Mouse (Mus musculus) adrenal gland, postnatal 10 days (tissue): ENCODE measurements around the gene Pax8. TPM values are rescaled to one million over a fixed set of nuclear protein-coding genes. Genes with fewer than 3 reads are reported as not detected.

Source experiments
- DNase-seq: peaks from one replicate; pipeline ENCODE4 v3.0.0; 2021; ENCODE audit warnings: mixed read lengths
- total RNA-seq, 2 experiments: library from RNA; stranded (reverse); gene quantifications; 2 replicates each; pipeline ENCODE4 v1.2.3; 2021

Gene Pax8
- total RNA-seq, 2 experiments from 2014 or later = not detected

DNA sequence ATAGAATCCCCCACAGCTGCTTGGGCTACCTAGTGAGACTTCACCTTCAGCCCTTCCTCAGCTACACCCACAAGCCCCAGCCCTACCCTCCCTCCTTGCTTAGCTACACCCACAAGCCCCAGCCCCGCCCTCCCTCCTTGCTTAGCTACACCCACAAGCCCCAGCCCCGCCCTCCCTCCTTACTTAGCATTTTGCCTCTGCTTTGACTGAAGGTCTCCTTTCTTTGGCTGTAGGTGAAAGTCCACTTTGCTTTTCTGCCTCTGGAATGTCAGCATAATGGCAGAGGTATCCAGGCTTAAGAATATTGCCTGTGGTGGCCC lies 14.6 kb downstream of the Pax8 start:
- no peak for DNase-seq

DNA sequence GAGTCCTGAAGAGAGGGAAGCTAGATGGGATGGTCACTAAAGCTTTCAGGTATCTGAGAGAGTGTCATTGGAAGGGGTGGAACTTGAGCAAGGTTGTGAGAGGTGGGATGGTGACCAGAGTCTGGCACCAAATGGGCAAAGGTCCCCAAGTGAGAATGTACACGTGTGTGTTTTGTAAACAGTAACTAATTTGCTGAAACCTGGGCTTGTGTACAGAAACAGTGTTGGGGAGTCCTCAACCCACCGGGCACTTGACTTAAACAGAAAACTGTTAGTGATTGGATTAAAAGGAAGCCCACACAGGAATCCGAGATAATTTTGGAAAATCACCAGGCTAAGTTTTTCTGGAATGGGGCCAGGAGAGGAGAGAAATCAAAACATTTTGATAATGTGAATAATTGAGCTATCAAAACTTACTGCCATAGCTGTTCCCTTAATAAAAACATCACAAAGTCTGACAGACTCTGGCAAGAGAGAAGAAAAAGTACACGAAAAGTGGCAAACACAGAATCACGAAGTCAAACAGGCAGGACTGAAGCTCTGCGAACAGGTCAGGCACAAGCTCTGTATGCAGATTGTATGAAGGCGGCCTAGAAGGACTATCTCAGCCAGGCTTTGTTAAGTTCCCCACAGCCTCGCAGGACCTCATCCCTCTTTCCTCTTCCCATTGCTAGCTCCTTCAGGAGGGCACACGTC lies 15.1 kb downstream of the Pax8 start:
- DNase-seq = no peak

DNA sequence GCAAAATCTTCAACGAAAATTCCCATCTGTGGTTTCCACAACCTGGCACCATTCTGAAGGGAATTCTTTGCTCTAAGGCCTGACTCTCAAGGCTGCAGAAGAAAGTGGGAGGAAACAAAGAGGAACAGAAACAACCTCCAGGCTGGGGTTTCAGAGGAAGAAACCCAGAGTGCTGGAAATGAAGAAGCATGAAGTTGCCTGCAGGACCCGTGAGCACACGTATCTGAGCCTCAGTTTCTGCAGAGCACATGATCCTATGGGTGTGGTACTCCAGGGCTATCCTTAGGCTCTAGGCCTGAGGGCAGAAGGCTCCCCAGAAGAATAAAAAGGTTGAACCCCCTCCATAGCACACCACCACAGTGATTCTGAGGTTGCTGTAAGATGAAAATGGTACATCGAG lies 18.6 kb downstream of the Pax8 start:
- no peak for DNase-seq

DNA sequence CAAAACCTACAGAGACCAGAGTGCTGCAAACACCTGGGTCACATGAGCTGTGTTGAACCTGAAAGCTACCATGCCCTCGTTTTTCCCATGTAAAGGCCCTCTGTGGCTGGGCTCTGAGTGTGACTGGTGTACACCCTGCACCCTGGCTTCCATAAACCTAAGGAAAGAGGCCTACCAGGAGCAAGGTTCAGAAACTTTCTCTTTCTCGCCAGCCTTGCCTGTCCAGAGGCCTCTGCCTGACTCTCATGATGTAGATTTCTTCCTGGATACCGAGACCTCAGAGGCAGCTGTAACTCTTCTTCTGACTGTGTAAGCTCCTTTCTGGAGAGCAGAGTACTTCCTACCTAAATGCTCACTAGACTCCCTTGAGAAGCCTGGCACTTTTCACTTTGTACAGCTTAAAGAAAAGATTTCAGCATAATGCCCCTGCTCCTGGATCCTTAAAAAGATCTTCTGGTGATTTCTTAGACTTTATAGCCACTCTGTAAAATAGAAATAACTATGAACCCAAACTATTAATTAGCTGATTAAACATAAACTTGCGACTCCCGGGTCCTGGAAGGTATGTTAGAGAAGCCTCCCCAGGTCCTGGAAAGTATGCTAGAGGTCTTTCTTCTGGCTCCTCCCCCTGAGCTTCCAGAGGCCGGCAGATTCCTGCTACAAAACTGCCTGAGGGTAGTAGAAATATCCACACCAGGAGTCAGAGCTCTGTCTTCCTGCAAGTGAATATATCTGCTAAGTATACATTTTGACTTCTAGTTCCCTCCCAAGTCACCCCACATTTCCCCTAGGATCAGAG lies 20.1 kb downstream of the Pax8 start:
- no peak for DNase-seq

DNA sequence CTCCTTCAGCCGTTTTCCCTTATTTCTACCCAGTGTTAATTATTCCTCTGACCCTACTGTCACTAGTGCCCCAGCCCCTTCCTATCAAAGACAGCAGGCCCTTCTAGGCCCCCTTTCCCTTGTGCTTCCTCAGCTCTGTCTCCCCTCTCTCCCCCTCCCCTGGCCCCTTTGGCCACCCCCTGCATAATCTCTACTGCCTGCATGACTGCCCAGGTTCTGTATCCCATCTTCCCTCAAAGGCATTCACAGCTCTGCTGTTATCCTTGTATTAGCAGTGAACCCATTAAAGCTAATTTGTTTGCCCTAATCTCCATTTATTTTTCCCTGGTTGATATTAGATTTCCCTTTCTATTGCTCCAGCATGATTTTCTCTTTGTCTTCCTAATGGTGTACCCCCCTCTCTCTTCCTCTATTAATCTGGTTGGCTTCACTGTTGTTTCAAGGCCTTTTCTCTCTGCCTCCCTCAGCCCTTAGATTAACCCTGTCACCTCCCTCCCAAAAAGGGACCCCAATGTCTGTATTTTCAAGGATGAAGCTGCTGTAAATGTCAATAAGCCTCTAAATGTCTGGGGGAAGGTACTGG lies 20.9 kb downstream of the Pax8 start:
- no peak for DNase-seq

DNA sequence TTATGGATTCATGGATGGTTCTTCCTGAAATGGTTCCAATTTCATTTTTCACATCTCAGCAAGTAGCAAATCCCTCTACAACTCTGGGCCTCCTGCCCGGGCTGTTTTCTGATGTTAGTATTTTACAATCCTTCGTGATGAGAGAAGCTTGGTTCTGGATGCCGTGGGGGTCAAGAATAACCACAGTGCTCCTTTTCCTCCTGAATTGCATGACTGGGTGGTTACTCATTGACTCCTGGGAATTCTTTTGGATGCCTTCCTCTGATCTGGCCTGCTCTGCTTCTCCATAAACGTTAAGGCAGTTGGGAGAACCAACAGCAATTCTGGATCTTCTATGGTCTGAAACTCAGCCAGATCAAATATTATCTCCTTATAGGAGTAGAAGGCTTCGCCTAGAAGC lies 22.2 kb downstream of the Pax8 start:
- DNase-seq = no peak

DNA sequence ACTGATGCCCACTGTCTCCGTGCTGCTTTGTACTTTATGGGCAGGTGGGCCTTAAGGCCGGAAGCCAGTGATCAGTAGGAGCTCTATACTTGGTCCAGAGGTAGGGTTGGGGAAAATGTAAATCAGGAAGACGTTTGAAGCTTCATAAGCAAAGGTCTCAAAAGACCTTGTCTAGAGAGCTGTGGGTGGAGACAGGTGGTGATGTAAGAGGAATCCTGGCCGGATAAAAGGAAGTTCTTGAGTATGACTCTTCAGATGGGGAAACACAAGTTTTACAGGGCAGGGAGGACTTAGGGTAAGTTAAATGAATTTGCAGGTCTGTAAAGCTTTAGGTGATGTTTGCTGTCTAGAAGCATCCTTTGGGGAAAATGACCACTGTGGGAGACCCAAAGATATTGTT lies 26.3 kb downstream of the Pax8 start:
- DNase-seq = no peak

DNA sequence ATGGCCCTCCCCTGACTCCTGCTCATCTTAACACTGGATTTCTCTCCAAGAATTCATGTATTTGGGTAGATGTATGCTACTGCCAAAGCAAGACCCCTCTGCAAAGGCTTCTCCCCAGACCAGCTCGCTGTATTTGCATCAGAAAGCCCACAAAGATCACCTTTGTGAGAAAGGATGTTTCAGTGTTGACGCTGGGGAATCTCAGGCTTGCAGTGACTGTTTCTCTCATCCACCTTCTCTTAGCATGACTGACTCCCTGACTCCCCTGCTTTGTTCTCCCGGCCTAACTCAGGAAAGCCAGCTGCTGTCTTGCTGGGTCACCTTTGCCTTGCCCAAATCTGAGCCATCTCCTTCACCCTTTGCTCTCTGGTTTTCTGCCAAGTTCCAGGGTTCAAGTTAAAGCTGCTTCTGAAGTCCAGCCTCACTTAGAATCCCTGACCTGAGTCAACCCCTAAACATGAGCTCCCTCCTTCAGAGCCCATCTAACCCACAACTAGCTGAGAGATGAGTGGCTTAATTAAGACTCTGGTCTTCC lies 32.1 kb downstream of the Pax8 start:
- DNase-seq = no peak

DNA sequence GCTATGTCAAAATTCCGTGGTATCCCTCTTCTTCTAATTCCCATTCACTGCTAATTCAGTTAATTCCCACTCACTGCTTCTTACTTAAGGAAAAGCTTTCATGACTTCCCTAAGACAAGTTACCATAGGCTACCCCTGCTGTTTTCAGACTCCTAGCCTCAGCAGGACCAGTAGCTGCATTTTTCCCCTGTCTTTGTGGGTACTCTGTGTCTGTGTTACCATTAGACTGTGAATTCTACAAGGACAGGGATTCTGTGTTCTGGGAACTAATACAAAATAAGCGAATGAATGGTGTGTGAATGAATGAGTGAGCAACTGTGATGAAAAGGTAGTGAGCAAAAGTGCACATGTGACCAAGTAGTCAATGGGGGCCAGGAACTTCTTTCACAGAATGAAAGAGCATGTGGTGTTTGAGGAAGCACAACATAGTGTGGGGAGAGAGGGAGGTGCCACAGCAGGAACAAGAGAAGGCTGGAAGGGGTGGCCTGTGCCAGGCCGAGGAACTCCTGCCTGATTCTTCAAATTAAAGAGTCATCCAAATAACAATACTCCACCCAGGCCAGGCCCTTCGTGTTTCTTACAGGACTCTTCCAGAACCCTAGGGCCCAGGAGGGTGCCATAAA lies 33.0 kb downstream of the Pax8 start:
- DNase-seq = no peak

DNA sequence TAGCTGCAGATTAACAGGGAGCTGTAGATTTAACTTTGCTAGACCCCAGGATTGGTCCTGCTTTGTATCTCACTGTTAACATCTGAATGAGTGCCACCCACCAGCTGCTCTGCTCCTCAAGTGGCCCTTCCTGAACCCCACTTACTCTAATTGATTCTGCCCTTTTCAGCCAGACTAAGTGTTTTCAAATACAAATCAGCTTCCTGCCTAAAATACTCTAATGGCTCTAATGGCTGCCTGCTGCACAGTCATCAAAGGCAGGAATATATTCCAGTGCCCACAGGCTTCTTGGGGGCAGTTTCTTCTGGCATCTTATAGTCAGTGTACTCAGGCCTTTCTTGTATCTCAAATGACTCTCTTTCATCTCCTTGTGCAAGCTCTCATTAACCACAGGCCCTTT lies 33.5 kb downstream of the Pax8 start:
- DNase-seq = no peak

DNA sequence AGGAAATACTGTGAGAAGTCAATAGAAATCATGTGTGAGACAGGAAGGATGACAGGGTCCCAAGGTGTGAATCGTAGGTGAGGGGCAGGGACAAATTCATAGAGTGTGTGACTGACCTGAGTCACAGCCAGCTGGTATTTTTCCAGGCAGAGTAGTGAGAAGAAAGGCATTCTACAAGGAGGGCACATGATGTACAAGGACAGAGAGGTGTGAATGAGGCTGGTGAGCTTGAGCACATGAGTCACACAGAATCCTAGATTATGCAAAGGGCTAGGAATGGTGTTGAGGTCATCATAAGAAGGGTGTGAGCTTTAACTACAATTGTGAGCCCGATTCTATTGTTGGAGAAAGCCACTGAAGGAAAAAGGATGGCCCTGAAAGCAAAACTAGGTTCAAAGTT lies 35.3 kb downstream of the Pax8 start:
- DNase-seq = no peak

DNA sequence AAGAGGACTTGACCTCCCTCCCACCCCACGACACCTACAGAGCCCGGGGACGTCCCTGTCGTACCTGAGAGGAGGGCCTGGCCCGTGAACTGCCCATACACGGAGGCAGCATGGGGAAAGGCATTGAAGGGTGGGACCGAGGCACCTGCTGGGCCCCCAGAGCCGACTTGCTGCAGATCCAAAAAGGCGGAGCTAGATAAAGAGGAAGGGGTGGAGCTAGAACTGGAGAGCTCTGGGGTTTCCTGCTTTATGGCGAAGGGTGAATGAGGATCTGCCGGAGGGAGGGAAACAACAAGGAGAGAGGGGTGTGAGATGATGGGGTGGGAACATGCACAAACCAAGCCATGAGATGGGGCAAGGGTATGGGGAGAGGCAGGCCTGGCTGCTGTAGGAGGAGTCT lies 39.7 kb downstream of the Pax8 start:
- DNase-seq = no peak

DNA sequence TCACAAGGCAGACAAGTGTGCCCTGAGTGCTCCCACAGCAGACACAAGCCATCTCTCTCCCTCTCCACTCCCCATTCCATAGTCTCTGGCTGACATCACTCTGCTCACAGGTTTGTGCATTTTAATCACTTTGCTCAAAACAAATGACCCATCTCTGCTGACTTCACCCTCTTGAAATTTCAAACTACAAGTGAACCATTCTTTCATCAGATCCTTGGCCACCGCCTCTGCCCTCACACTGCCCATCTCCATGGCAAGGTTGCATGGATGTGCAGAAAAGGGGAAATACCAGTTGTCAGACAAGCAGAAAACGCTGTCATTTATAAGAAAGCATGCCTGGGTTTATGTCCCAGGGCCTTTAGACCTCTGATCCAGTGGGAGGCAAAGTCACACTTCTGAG lies 40.7 kb downstream of the Pax8 start:
- no peak for DNase-seq

DNA sequence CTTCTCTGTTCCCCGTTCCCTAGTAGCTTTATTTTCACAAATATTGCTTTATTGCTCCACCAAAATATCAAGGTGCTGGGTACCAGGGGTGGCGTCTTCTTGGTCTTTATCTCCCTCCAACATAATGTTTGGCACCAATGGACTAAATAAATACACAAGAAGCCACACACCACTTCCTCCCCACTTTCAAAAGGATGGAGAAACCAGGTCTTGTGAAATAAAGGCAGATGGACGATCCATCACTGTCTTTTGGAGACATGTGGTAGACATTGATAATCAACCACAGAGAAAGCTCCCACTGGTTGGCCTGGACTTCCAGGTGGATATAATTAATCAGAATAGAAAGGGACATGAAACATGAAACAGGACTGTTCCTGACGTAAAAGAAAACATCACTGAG lies 45.6 kb downstream of the Pax8 start:
- no peak for DNase-seq

DNA sequence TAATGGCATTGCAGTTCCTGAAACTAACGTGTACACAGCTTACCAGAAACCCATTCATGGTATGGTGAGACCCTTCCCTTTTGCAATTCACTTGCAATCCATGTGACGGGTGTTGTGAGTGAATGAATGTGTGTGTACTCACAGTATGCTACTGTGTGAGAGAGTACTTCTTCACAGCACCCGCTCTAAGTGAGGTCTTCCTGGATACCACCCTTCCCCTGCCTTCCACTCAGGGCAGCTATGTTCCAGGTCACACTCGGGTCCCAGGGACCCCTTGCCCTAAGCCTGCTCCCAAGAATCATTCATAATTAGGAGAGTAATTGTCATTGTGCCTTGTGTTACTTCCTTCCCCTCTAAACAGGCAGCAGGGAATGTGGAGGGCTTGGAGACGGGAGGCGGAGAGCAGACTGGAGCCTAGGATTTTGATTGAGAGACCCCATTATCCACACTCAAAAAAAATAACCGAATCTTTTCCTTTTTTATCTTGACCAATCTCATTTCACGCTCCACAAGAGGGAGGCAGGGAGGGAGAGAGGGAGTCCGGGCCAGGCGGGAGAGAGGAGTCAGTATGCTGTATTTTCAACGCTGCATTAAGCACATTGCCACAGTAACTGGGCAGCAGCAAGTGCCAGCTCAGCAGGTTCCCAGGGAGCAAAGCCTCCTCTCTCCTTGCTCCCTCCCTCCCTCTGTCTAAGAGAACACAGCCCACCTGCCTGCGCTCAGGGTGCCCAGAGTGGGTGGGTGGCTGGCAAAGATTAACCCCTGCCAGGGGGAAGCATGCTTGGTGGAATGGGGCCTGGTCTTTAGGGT lies 47.3 kb downstream of the Pax8 start:
- DNase-seq = no peak

DNA sequence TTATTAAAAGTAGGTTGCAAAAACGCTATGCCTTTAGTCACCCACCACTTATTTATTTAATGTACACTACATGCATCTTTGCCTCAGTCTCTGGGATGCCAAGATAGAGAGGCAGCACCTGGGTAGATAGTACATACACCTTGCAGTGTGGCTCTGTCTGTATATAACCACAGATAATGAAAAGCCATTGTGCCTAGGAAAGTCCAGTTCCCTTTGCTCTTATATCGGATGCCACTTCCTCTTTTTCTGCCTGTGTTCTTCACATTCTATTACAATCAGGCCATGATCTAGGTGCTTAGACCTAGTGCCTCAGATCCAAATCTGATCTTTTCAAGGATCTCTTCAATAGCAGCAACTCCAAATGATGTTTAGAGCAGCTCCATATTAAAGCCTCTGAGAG lies 49.8 kb downstream of the Pax8 start:
- no peak for DNase-seq

DNA sequence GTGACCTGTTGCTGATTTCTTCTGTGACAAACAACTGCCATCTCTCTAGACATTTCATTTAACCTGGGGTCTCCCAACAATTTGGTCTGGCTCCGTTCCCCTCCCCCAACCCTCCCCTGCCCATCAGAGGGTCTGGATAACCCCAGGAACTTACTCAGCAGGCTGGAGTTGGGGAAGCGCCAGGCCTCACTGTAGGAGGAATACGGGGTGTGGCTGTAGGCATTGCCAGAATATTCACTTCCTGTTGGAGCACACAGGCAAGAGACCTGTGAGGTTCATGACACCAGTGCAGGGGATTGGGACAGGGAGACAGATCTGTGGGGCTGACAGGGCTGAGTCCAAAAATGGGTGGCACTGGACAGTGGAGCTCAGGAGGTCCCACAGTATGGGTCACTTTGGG lies 52.6 kb downstream of the Pax8 start:
- DNase-seq = no peak

DNA sequence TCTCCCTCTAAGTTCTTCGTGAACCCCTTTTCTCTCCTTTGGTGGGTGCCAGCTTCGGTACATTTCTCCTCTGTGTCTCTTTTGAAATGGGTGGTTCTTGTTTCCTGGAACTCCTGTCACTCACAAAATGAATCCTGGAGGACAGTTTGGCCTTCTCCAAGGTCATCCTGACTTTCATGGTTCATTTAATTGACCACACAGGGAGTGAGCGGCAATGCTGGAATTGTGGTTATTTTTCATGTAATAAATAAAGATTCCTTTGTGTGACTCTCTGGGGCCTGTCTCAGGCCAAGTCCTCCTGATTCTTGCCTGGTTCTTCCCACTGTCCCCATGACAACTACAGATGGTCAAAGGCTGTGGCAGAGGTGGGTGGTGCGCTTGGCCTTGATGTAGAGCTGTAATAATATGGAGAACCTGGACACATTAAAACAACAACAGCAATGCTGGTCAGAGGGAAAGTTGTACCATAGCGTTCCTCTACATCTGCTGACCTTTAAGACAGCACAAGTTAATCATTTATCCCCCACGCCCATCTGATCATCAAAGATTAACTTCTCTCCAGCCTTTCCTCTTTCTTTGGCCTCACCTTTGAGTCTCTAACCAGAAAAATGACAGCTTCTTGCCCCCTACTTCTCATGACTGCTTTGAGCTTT lies 54.1 kb downstream of the Pax8 start:
- DNase-seq = no peak

DNA sequence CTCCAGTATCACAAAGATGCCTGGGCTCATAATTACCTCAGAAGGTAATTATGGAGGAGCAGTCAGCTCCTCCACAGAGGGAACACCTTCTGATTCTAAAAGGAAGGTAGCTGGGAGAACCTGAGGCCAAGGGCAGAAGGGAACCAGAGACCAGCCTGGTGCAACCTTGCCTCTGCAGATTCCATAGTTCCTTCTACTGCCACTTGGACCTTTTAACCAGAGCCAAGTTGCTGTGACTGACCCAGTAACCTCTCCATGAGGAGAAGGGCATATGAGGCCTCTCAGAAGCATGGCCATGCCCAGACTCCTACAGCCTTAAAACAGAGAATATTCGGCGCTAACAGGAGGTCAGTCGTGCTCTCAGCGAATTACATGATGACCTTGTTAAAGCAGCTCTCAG lies 57.8 kb downstream of the Pax8 start:
- DNase-seq = no peak

DNA sequence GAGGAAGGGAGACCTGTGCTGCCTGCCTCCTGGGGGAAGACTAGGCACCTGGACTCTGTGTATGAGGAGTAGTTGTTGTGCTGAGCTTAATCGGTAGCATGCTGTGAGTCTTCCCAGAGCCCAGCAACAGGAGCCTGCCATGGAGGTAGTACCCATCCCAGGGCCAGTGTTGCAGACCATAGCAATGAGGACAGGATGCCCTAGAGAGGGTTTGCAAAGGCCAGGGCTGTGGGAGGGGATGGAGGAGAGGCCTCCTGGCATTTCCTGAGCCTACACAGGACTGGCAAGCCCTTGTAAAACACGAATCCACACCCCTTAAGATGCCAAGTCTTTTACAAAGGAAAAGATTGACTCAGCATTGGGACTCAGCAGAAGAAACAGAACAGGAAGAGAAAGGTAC lies 58.3 kb downstream of the Pax8 start:
- DNase-seq = no peak

DNA sequence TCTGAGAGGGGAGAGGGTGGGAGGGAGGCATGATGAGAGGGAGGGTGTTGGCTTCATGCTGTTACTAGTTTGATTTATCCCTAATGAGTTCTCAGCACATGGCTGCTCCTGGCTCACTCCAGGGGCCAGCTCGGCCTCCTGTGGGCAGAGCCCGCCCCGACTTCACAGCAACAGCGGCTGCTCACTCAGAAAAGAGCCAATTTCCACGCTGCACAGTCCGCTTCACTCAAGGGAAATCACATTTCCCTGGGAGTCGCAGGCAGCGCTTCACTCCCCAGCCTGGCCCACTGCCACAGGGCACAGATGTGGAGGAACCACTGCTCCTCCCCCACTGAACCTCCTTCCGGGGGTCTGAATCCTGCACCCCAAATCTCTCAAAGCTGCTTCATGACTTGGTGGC lies 58.7 kb downstream of the Pax8 start:
- DNase-seq = peak; percentile 45

DNA sequence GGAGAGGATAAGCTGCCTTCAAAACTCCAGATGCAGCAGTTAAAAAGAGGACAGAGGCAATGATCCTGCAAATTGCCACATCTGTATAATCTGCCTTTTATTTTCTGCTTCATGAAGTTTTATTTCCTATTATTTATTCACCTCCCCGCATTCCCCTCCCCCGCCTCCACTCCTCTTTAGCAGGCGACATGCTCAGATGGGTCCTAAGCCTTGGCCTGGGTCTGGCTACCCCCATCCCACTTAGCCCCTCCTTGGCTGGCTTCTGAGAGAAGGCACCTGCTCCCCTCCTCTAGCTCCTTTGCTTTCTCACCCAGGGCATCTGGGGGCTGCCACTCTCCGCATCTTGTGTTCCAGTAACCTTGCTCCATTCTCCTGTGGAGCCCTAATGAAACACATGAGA lies 61.7 kb downstream of the Pax8 start:
- no peak for DNase-seq
